Mouse (Mus musculus) G1E (cell line): Measurements from ENCODE around the gene Mpc2. TPM values are rescaled to one million over a fixed set of nuclear protein-coding genes. Genes with fewer than 3 reads are reported as not detected.

Experiments
- ATAC-seq: 2 replicates; pipeline ENCODE4 v1.8.0; 2016; ENCODE audit warnings: mild to moderate bottlenecking; ENCODE audit not compliant: insufficient number of reproducible peaks, poor library complexity, low FRiP score, severe bottlenecking; ENCODE audit errors: extremely low read depth
- DNase-seq: peaks from one replicate; pipeline ENCODE4 v3.0.0; 2012; ENCODE audit warnings: low spot score
- H3K27me3 ChIP-seq: 2 replicates; pipeline ENCODE4 v1.6.1; 2012; ENCODE audit warnings: mild to moderate bottlenecking, low read length, inconsistent platforms; ENCODE audit not compliant: insufficient read depth
- H3K36me3 ChIP-seq: replicated peaks from 2 replicates; pipeline ENCODE3; 2012; ENCODE audit warnings: mild to moderate bottlenecking, inconsistent platforms
- H3K4me1 ChIP-seq: 2 replicates; pipeline ENCODE4 v1.6.1; 2012; ENCODE audit warnings: low read depth, low read length, inconsistent platforms, mixed read lengths; ENCODE audit not compliant: insufficient read depth
- H3K4me3 ChIP-seq: 2 replicates; pipeline ENCODE4 v1.5.1; 2012; ENCODE audit warnings: low read depth, mild to moderate bottlenecking, inconsistent platforms, low read length, moderate library complexity, mixed read lengths
- H3K9me3 ChIP-seq: replicated peaks from 2 replicates; pipeline ENCODE4 v1.6.1; 2012; ENCODE audit warnings: inconsistent platforms
- CTCF ChIP-seq: IDR thresholded peaks from 2 replicates; pipeline ENCODE4 v1.5.1; 2012; ENCODE audit warnings: low read depth, low read length, inconsistent platforms, mixed read lengths
- GATA1 ChIP-seq: IDR thresholded peaks from 2 replicates; pipeline ENCODE4 v1.6.1; 2012; ENCODE audit warnings: borderline replicate concordance, low read length, inconsistent platforms, mixed read lengths
- GATA2 ChIP-seq: IDR thresholded peaks from 2 replicates; pipeline ENCODE4 v1.6.1; 2012; ENCODE audit warnings: low read depth, low read length, inconsistent platforms, borderline replicate concordance
- POLR2AphosphoS5 ChIP-seq: IDR thresholded peaks from 2 replicates; pipeline ENCODE4 v1.6.1; 2012; ENCODE audit warnings: low read depth, low read length, inconsistent platforms; ENCODE audit not compliant: insufficient replicate concordance
- TAL1 ChIP-seq: conservative IDR thresholded peaks from 2 replicates; pipeline ENCODE4 v1.6.1; 2012; ENCODE audit warnings: low read depth, low read length, inconsistent platforms, mixed read lengths
- polyA plus RNA-seq: library from polyadenylated mRNA; stranded (reverse); fragments of >175 nt; gene quantifications from 2 replicates; pipeline ENCODE4 v1.2.3, GENCODE M21; 2012
- total RNA-seq, 2 experiments: library from RNA; stranded (forward) in 1 of 2; stranded (reverse) in 1 of 2; fragments of 200-1000 nt in 1 of 2; fragments of >200 nt in 1 of 2; fragmentation: Nextera tagmentation in 1 of 2; gene quantifications; 2 replicates each; pipeline ENCODE4 v1.2.3; 2014 to 2017

The Mpc2 gene
- total and polyA plus RNA-seq, 3 experiments: 37.6 to 126 (median 67.1) TPM

- ATAC-seq: no peak
Observed at GRCm38 (mm10) chr1:165441201-165441600, 19.2 kb upstream of the Mpc2 start.

GRCm38 (mm10) chr1:165441719-165442118 lies 18.7 kb upstream of the Mpc2 start:
- Histone ChIP-seq H3K9me3 (no peaks in the 10 kb centered on the region), H3K4me1 (peaks cover 38% of the 10 kb centered on the region), H3K36me3 (peaks cover 25% of the 10 kb centered on the region), H3K4me3 (no peak overlapping the region), H3K27me3 (no peaks in the 10 kb centered on the region)
- ATAC-seq (no peak), DNase-seq (no peak)
- TF ChIP-seq POLR2AphosphoS5: no peak
- no peak for TF ChIP-seq TAL1
- no peak for TF ChIP-seq GATA1
- no peak for TF ChIP-seq CTCF
- no peak for TF ChIP-seq GATA2

More at GRCm38 (mm10) chr1:165441201-165441600, 19.2 kb upstream of the Mpc2 start:
- no peak for TF ChIP-seq TAL1
- no peak for TF ChIP-seq CTCF
- no peak for TF ChIP-seq GATA2
- no peak for TF ChIP-seq POLR2AphosphoS5
- no peak for TF ChIP-seq GATA1
- DNase-seq: no peak
- H3K4me3 ChIP-seq: no peak overlapping the region
- peaks cover 38% of the 10 kb centered on the region for H3K4me1 ChIP-seq
- H3K9me3 ChIP-seq: no peaks in the 10 kb centered on the region
- no peaks in the 10 kb centered on the region for H3K27me3 ChIP-seq
- peaks cover 30% of the 10 kb centered on the region for H3K36me3 ChIP-seq

DNA sequence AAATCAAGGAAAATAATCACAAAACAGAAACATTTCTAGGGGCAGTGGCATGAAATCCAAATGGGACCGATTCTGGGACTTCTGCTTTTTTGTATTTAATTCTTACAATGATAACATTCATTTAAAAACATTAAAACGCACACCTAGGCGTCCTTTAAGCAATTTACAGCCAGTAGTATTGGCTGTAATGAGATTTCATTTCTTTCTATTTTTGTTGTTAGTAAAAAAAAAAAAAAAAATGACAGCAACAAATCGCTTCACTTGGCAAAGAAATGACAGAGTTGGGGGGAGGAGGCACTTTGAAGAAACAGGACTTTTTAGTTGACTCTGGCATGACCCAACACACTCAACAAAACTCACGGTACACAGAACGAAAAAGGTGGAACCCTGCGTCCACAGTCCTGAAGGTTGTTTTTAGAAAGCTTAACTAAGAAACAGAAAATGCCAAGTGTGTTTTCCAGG lies 1.4 kb upstream of the Mpc2 start:
- TF ChIP-seq TAL1: no peak
- H3K4me3 ChIP-seq: peak overlapping the region; percentile 91
- H3K27me3 ChIP-seq: no peaks in the 10 kb centered on the region
- ATAC-seq (no peak), DNase-seq (no peak)
- H3K36me3 ChIP-seq: peaks cover 8% of the 10 kb centered on the region
- peaks cover 19% of the 10 kb centered on the region for H3K4me1 ChIP-seq
- no peaks in the 10 kb centered on the region for H3K9me3 ChIP-seq

- H3K36me3 ChIP-seq: peaks cover 4% of the 10 kb centered on the region
- no peak for ATAC-seq
Observed at GRCm38 (mm10) chr1:165459503-165460181, 795 bp upstream of the Mpc2 start.

DNA sequence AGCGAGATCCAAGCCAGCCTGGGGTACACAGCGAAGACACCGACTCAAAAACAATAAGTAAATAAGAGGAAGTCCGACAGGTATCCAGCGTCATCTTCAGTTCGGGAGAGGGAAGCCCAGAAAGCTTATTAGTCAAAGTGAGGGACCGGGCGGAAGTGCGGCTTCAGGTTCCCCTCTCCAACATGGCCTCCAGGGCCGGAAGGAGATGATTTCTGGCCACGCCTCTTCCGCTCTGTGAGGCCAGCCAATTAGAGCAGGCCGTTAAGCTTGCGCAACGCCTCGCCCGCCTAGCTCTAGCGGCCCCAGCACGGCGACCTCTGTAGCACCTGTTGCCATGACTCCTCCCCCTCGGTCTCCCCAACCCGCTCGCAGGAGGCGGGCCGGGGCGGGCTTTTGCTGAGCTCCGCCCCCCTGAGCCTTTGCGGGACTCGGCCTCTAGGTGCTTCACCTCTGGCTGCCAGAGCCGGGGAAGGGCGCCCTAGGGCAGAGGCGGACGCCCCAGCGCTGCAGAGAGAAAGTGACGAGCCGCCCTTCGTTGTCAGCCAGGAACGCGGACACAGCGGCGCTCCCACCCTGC lies 452 bp downstream of the Mpc2 start:
- H3K36me3 ChIP-seq: peaks cover 4% of the 10 kb centered on the region
- peaks cover 19% of the 10 kb centered on the region for H3K4me1 ChIP-seq
- ATAC-seq (peak; percentile 89), DNase-seq (peak; percentile 96)
- H3K4me3 ChIP-seq: peak overlapping the region; percentile 91
- no peaks in the 10 kb centered on the region for H3K9me3 ChIP-seq
- no peaks in the 10 kb centered on the region for H3K27me3 ChIP-seq
- TF ChIP-seq TAL1 (no peak), CTCF (no peak), POLR2AphosphoS5 (no peak)

More at GRCm38 (mm10) chr1:165459503-165460181, 795 bp upstream of the Mpc2 start:
- H3K4me3 ChIP-seq: peak overlapping the region; percentile 91
- H3K9me3 ChIP-seq: no peaks in the 10 kb centered on the region
- H3K4me1 ChIP-seq: peaks cover 19% of the 10 kb centered on the region
- TF ChIP-seq CTCF (no peak), GATA2 (no peak), TAL1 (no peak), GATA1 (no peak), POLR2AphosphoS5 (no peak)
- no peaks in the 10 kb centered on the region for H3K27me3 ChIP-seq
- peak; percentile 37 for DNase-seq

- no peak for TF ChIP-seq TAL1
- TF ChIP-seq CTCF: no peak
- TF ChIP-seq POLR2AphosphoS5: no peak
- no peak for TF ChIP-seq GATA2
- TF ChIP-seq GATA1: no peak
- ATAC-seq (no peak), DNase-seq (peak; percentile 7)
- no peaks in the 10 kb centered on the region for H3K9me3 ChIP-seq
- H3K36me3 ChIP-seq: peaks cover 4% of the 10 kb centered on the region
- peaks cover 17% of the 10 kb centered on the region for H3K4me1 ChIP-seq
- peak overlapping the region; percentile 91 for H3K4me3 ChIP-seq
- H3K27me3 ChIP-seq: no peaks in the 10 kb centered on the region
Observed at GRCm38 (mm10) chr1:165461681-165462080, 1.2 kb downstream of the Mpc2 start.

DNA sequence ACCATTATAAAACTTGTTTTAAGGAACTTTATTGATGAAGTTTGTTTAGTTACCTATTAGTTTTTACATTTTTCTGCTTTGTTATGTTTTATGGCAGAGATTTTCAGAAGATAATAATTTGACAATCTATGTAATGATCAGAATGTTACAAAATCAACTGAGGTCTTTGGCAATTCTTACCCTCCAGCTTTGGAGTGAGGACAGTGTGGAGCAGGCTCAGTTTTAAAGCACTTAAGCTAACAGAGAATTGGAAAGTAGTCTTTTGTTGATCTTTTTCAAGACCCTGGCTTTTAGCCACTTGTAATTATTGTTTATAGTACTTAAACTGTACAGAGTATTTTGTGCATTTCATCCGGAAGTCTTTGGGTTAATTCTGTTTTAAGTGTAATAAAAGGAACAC lies 2.4 kb downstream of the Mpc2 start:
- H3K9me3 ChIP-seq: no peaks in the 10 kb centered on the region
- TF ChIP-seq GATA1 (no peak), GATA2 (no peak), TAL1 (no peak), CTCF (no peak), POLR2AphosphoS5 (no peak)
- ATAC-seq (no peak), DNase-seq (no peak)
- H3K4me1 ChIP-seq: peaks cover 10% of the 10 kb centered on the region
- no peaks in the 10 kb centered on the region for H3K27me3 ChIP-seq
- H3K4me3 ChIP-seq: peak overlapping the region; percentile 27; the same call in 1 of the 2 replicates
- H3K36me3 ChIP-seq: peaks cover 2% of the 10 kb centered on the region
